ENCODE assay signal across 8 mouse cellular contexts in genomic region chr19:6502035-6502541, GRCm38 (mm10). TPM values are rescaled to one million over a fixed set of nuclear protein-coding genes. Genes with fewer than 3 reads are reported as not detected.
DNase-seq lines count a peak whose midpoint lies in the region; ATAC-seq lines count a peak whose summit lies in the region.

No protein-coding gene starts in this region.

- H3K4me3 ChIP-seq in limb, embryonic 13.5 days, result peak overlapping the region; percentile 38

- peak; percentile 53 to 57 for DNase-seq in adrenal gland, adult 18-20 months (ENCODE audit: low spot score in 2 of 2)
- no peak for DNase-seq in adrenal gland, adult 8-10 months
- peak; percentile 88 for DNase-seq in cerebellum, adult 9-11 months
- DNase-seq in frontal cortex, postnatal 25 days (ENCODE audit: low spot score in 2 of 2), result peak; percentile 68 to 70
- DNase-seq in kidney, adult 9 months, result peak; percentile 54
- peak; percentile 57 for DNase-seq in neural tube, embryonic 10.5 days (ENCODE audit: extremely low spot score, low spot score)
- DNase-seq in thymus, postnatal 36 days, result peak; percentile 17 to 47

- peak overlapping the region; percentile 72 for H3K4me2 ChIP-seq in limb, embryonic 13.5 days (replicated peaks)

- no peak for ATAC-seq in limb, embryonic 13.5 days (ENCODE audit: low FRiP score, low read depth)

- H3K27me3 ChIP-seq in limb, embryonic 13.5 days, result peaks cover 99% of the 10 kb centered on the region

- H3K4me1 ChIP-seq in limb, embryonic 13.5 days, result peaks cover 22% of the 10 kb centered on the region

- no peaks in the 10 kb centered on the region for H3K9me3 ChIP-seq in limb, embryonic 13.5 days

- no peak overlapping the region for H3K27ac ChIP-seq in limb, embryonic 13.5 days

- no peak overlapping the region for H3K9ac ChIP-seq in limb, embryonic 13.5 days

- no peaks in the 10 kb centered on the region for H3K36me3 ChIP-seq in limb, embryonic 13.5 days

- WGBS in limb, embryonic 13.5 days, result under 1% methylated on average over 25 of the region's 25 CpGs

RNA-seq across cellular contexts. Expression of gene Slc22a12, which starts 40.7 kb away (rescaled TPM):
- total RNA-seq in adrenal gland, adult 18-20 months (2021), result under 1 TPM in 1 of 2 experiments, not detected in 1; 0.17 TPM
- total RNA-seq in adrenal gland, adult 8-10 months (2022), result under 1 TPM in 1 of 4 experiments, not detected in 3; 0.31 TPM
- not detected in 2 replicates for polyA plus RNA-seq in limb, embryonic 13.5 days (2015; fragmentation: Nextera tagmentation; extraction: Ambion mirVana)
